12 mouse cellular contexts compared by ENCODE assay signal in the genomic region with DNA sequence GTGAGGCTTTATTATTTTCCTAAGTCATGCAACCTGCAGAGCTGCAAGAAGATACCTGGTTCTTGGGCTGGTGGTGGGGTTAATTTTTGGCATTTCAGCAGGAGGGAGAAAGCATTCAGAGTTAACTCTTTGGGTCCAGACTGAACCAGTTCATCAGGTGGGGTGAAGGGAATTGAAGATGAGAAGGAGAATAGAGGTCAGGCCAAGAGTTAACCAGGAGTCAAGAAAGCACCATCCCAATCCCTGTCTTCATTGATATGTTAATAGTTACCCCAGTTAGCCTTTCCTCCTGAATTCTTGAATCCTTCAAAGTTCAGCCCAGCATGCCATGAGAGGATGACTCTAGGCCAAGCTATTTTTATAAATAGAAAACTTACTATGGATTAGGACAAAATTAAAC. TPM values are rescaled to one million over a fixed set of nuclear protein-coding genes. Genes with fewer than 3 reads are reported as not detected.
DNase-seq lines count a peak whose midpoint lies in the region; TF ChIP-seq lines count a peak whose summit lies in the region.
"Not testable (repeated sequence)": the region's sequence is repeated elsewhere in the genome, so short reads cannot be mapped to it uniquely, and the experiment has no call there.
"Had no signal": no experiment of that assay in that cellular context is flagged by ENCODE, and none has a peak within 500 bp of the region (broad histone marks: within the 10 kb centered on the region; RNA-seq: fewer than 3 reads in every experiment).

No protein-coding gene starts in this region.

- H3K4me3 ChIP-seq in ES-Bruce4 (ENCODE audit: low read depth, low read length); ES-E14 (ENCODE audit: insufficient read depth in 1 of 2, low read depth in 1 of 2, low read length in 2 of 2, poor library complexity in 1 of 2, severe bottlenecking in 1 of 2): not testable (repeated sequence)

- peak; percentile 87 for DNase-seq in ES-CJ7 (ENCODE audit: low read depth, low spot score)
- DNase-seq in ES-E14 (ENCODE audit: low read depth, low spot score): not testable (repeated sequence)
- DNase-seq in R1 (ENCODE audit: low read depth, low spot score): peak; percentile 88
- DNase-seq in ZHBTc4 (ENCODE audit: low read depth, low spot score): peak; percentile 78
- peak; percentile 41 for DNase-seq in heart, adult 11 months
- peak; percentile 17 for DNase-seq in kidney, adult 9 months

- TF ChIP-seq POLR2A in ES-Bruce4 (IDR thresholded peaks at IDR 0.05; ENCODE audit: insufficient read depth, low read length): not testable (repeated sequence)

- H3K9me3 ChIP-seq in ES-Bruce4 (replicated peaks; ENCODE audit: control insufficient read depth, insufficient read depth, low read length, poor library complexity, severe bottlenecking); ES-E14 (ENCODE audit: control insufficient read depth, insufficient read depth, low read depth, low read length): not testable (repeated sequence)

- not testable (repeated sequence) for TF ChIP-seq EP300 in ES-Bruce4 (IDR thresholded peaks at IDR 0.05; ENCODE audit: insufficient read depth, low read depth, low read length)

- H3K36me3 ChIP-seq in ES-Bruce4 (ENCODE audit: control insufficient read depth, insufficient read depth, low read length, poor library complexity, severe bottlenecking); ES-E14 (ENCODE audit: control insufficient read depth, insufficient read depth, low read length, poor library complexity, severe bottlenecking): not testable (repeated sequence)

- in situ Hi-C loops in ES-E14 (cut with MboI; ENCODE audit: low sequenced_read_pairs in 2 of 2, unreplicated experiment in 2 of 2): not testable (repeated sequence)

- H3K4me1 ChIP-seq in ES-Bruce4 (ENCODE audit: control insufficient read depth, insufficient read depth, low read length); ES-E14 (ENCODE audit: control insufficient read depth in 2 of 2, insufficient read depth in 2 of 2, low read length in 2 of 2, poor library complexity in 1 of 2): not testable (repeated sequence)

- not testable (repeated sequence) for H3K27me3 ChIP-seq in ES-Bruce4 (ENCODE audit: control insufficient read depth, insufficient read depth, low read length, poor library complexity, severe bottlenecking)

- not testable (repeated sequence) for H3K9ac ChIP-seq in ES-Bruce4 (ENCODE audit: low read depth, poor library complexity, severe bottlenecking); ES-E14 (ENCODE audit: insufficient read depth, low read depth, low read length, poor library complexity, severe bottlenecking)

- H3K27ac ChIP-seq in ES-Bruce4 (ENCODE audit: insufficient read depth, low read length): peak overlapping the region; percentile 36
- peak overlapping the region; percentile 70; the same call in 1 of the 2 replicates for H3K27ac ChIP-seq in ES-E14 (ENCODE audit: insufficient read depth, low read depth, low read length, poor library complexity, severe bottlenecking)

- not testable (repeated sequence) for TF ChIP-seq CTCF in ES-Bruce4 (IDR thresholded peaks at IDR 0.05; ENCODE audit: low read depth, low read length)

RNA-seq across cellular contexts. Expression of gene Zfp985, which starts 4.9 kb away (rescaled TPM):
- 14.2 TPM in 2 replicates for polyA plus RNA-seq in ES-Bruce4 (2011; ENCODE audit: insufficient read depth, insufficient read length, low read depth, missing spikeins)
- total RNA-seq in ES-E14 (2012; rRNA removed): 45.4 and 52.0 TPM in 2 replicates
- total RNA-seq: CH12.LX had no signal
- polyA plus RNA-seq: adrenal gland, adult 2 months had no signal

RNA-seq across cellular contexts. Expression of gene Gm16503, which starts 18.0 kb away (rescaled TPM):
- polyA plus RNA-seq in ES-Bruce4 (2011; ENCODE audit: insufficient read depth, insufficient read length, low read depth, missing spikeins): 1.9 and 2.7 TPM in 2 replicates
- total RNA-seq in ES-E14 (2012; rRNA removed): 0.27 and 0.37 TPM in 2 replicates
- total RNA-seq: CH12.LX had no signal
- polyA plus RNA-seq: adrenal gland, adult 2 months; C2C12; G1E; Patski had no signal
